Mouse (Mus musculus) c-Kit-negative CD71-positive TER-119-positive erythroid progenitor cells, embryonic 14.5 days (primary cell): ENCODE data around the gene Chrm4.

Experiments used
- DNase-seq: peaks from one replicate; pipeline ENCODE4 v3.0.0-alpha.2; 2013; ENCODE audit warnings: low read depth, low spot score

The Chrm4 gene

DNA sequence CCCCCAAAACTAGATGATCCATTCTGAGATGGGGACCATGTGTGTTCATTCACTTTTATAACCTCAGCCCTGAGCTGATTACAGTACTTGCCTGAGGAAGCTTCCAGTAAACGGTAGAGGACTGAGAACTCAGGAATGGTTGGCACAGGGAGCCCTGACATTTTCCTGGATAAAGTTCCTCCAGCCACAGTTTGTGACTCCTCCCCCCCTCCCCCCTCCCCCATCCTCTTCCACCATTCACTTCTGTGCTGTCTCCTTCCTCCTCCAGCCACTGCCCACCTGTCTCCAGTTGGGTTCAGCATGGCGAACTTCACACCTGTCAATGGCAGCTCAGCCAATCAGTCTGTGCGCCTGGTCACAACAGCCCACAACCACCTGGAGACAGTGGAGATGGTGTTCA, at the start of gene Chrm4:
Gene Chrm4, plus strand, starts transcription at position 301 of the 400 bp plus-strand sequence.
- no peak for DNase-seq

GRCm38 (mm10) chr2:91878387-91879180, 48.5 kb upstream of the Chrm4 start:
- DNase-seq, result no peak

- no peak for DNase-seq
These were observed 43.1 kb upstream of the Chrm4 start for GRCm38 (mm10) chr2:91883961-91884360.

DNA sequence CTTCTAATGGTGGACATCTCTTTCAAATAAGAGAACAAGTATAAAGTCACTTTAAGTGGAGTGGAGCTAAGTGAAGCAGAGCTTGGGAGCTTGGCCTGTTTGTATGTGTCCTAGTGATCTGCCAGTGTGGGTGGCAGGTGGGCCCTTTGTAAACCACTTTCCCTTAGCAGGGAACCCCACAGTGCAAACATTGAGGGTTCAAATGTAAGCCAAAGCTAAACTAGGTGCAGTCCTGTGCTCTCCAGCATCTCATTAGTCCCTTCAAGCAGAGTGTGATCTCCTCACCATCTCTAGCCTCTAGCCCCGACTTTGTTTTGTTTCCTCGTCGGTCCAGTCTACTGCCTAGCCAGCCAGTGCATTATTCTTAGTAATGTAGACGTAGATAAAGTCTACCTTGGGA, 42.4 kb upstream of the Chrm4 start:
- DNase-seq, result no peak

GRCm38 (mm10) chr2:91894716-91895115, 32.3 kb upstream of the Chrm4 start:
- DNase-seq, result no peak

GRCm38 (mm10) chr2:91895401-91895800, 31.6 kb upstream of the Chrm4 start:
- DNase-seq, result no peak

- DNase-seq, result no peak
These were observed 29.1 kb upstream of the Chrm4 start for GRCm38 (mm10) chr2:91897968-91898367.

DNA sequence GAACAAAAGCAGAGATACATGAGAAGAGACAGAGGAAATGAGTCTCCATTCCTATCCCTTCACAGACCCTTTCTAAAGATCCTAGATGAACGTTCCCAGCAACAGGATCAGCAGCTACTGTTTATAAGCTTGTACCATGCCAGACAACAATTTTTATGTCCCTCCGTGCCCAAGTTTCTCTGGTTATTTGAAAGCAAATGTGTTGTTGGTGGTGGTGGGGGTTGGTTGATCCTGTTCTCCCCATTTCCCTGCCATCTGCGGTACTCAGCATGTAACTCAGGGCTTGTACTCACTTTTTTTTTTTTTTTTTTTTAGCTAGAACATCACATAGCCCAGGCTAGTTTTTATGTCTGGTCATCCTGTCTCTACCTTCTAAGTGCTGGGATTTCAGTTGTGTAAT, 27.9 kb upstream of the Chrm4 start:
- no peak for DNase-seq

DNA sequence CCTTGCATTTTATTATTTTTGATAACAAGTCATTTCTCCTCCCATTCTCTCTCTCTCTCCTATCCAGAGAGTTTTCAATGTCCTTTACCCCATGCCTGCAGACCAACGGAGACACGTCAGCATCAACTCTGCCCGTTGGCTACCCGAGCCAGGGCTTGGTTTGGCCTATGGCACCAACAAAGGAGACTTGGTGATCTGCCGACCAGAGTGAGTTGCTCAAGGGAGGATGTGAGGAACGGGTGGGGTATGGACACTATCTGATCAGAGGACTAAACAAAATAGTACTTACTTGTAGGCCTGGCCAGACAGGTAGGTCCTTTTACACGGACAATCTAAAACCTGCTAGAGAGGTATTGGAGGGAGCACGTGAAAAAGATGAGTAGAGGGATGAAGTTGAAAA, 26.6 kb upstream of the Chrm4 start:
- DNase-seq, result no peak

DNA sequence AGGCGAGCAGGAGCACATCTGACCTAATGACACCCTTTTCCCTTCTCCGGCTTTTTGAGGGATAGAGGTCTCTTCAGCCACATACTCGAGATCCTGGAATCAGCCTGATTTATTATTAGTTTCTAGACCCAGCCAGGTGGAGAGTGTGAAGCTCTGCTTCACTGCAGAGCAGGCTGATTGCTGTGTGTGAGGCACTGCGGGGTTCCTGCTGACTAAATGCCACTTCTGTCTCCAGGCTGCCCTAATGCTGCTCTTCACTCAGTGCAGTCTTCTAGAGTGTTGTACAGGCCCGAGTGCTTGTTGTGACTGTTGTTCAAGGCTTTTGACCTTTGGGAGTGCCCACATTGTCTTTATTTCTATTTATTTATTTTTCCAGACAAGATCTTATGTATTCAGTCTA, 24.7 kb upstream of the Chrm4 start:
- no peak for DNase-seq

GRCm38 (mm10) chr2:91903171-91903925, 23.7 kb upstream of the Chrm4 start:
- no peak for DNase-seq

DNA sequence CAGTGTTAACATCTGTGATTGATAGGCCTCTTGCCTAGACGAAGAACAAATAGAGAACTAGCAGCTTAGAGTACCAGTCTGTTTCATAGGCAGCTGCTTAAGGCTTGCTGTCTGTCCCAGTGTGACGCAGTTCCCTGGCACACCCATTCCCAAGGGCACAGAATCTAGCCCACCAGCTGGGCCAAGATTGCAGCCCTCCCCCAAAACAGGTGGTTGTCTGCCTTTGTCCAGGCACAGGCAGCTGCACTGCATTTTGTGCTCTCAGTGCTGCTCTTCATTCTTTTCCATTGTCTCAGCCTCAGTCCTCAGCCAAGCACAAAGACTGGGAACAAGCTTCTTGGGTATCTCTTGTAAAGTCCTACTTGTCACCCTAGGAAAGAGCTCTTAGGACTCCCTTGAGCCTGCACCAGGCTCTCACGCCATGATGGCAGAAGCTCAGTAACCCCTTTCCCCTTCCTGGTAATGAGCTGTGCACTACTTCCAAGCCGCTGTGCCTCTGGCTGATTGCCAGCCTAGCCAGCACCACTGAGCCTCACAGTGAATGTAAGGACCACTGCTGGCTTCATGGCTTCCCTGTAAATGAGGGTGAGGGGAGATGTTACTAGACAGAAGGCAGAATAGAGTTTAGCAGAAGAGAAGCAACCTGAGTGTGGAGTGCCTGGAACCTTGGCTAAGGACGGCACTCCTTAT, 22.3 kb upstream of the Chrm4 start:
- DNase-seq, result no peak

DNA sequence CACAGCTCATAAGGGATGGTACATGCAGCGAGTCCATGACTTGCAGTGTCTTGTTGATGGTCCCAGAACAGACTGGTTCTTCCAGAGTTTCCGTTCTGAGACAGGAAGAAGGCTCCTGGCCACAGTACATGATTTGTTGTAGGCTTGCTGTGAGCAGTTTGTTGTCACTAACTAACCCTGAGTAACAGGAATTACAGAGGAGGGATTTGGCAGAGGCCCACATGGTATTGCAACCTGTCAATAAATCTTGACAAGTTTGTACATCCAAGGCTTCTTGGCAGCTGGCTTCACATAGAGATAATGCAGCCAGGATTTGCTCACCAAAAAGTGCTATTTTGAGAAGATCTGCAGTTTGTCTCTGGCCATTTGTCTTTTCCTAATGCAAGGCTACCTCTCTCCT, 20.9 kb upstream of the Chrm4 start:
- DNase-seq, result no peak

- no peak for DNase-seq
These were observed 14.4 kb upstream of the Chrm4 start for GRCm38 (mm10) chr2:91912616-91913015.

DNA sequence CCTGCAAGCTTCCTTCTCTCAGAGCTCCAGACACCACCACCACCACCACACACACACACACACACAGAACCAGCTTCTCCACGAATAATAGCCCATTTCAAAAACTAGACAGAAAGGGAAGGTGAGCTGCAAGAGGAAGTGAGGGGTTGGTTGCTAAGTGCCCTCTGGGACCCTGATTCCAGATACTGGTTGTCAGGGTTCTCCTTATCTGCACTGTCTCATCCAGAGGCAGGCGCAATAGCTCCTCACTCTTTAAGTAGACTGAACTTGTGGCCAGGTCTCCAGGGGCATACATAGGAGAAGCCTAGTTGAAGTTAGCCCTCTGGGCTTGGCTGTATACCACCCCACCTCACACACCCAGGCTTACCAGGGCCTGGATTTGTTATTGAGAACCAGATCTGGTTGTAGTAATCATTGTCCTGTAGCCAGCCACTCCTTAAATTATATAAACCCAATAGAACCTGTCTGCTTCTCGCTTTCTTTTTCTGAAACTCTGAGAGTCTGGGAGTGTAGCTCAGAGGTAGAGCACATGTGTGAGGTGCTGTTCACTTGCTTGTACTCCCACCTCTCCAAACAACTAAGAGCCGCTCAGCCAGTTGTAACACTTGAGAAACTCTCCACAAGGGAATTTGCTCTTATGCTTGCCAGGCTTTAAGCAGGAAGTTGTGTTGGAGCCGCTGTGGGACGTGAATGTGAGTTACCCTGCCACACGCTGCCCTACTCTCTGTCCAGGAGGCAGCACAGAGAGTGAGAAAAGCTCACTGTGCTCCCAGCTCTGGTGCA, 13.5 kb upstream of the Chrm4 start:
- DNase-seq, result no peak

DNA sequence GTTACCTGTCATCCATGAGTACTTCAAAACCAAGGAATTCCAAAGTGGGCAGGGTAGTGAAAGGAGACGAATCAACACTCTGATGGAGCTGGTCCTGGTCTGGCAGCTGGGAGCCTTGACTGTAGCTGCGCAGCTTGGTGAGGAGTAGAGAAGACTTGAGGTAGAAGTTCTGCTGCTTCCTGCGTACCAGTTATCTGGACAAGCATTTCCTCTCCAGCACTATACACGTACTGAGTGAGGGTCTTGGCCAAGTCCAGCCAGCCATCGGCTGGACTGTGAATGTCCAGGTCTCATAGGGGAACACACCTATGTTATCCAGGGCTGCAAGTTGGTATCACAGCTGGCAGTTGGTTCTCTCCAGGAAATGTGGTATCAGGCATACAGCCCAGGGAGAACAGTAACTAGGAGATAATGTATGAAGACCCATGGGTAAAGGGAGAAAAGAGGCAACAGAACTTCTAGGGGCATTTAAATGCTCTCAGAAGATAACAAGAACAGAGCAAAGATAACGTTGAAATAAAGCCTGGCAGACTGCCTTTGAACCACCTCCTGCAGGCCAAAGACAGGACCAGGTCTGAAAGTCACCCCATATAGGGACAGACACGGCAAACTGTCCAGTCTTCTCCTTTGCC, 10.6 kb upstream of the Chrm4 start:
- no peak for DNase-seq

DNA sequence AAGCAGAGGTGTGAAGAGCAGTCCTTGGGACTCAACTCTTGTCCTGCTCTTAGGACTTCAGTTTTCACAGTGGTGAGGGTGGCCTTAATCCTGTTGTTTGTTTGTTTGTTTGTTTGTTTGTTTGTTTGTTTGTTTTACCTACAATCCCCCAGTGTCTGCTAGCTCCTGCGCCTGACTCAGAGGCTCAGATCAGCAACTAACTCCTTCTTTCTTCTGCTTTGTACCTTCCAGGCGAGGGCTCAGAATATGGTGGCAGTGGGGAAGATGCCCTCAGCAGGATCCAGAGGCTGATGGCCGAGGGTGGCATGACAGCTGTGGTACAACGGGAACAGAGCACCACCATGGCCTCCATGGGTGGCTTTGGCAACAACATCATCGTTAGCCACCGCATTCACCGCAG, 10.0 kb upstream of the Chrm4 start:
- no peak for DNase-seq

DNA sequence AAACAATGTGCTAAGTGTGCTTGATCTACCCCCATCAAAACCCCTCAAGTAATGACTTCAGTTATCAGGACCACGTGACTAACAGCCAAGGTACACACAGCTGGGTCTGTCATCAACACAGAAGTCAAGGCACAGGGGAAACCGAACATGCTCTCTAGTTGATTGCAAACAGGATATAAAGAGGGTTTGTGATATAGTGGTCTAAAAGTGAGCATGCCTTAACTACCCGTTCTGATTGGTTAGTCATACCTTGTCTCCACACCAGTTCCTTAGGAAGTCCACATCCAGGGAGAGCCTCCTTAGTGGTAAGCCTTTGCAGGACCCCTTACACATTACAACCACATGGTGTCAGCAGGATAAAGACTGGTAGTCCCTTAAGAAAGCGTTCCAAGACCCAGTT, 6.9 kb upstream of the Chrm4 start:
- no peak for DNase-seq

DNA sequence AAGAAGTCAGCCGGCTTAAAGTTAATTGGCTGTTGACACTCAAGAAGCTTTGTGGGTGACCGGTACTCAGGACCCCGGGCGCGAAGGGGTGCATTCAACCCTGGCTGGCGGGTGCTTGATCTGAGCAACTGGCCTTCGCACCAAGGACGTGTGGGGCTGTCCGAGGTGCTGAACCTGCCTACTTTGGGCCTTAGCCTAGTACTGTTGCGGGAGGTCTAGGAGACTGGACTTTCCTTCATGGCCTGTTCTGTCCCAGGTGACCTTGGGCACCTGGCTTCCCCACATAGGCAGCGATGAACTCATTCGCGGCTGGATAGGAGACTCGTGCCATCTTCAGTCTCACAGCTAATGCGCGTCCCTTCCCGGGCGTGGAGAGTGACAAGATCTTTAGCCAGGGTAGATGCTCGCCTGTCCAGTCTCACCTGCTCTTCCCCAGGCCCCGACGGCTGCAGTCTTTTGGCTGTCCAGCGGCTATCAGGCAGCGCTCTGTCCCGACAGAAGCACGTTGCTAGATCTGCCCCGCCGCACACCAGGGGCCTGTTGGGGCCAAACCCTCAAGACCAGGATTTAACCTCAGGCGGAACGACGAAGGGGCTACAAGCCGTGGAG, 5.8 kb upstream of the Chrm4 start:
- DNase-seq, result no peak

GRCm38 (mm10) chr2:91921790-91922570, 5.1 kb upstream of the Chrm4 start:
- DNase-seq, result no peak
